Mouse (Mus musculus): ENCODE data around the gene Spock1.

DNA sequence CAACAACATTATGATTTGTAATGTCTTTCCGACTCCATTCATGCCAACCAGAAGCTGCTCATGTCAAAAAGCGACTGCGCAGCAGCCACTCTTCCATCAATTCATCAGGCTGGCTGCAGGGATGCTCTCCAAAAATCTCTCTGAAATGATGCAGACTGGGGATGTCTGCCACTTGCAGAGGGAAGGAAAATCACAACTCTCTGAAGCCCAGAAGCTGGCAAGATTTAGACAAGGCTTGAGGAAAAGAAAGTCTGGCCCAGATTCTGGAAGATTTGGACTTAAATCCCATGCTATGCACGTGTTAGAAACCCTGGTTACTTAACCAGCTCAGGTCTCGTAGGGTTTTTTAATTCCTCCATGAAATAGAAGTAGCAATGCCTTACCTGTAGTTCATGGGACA, 269.3 kb downstream of the Spock1 start:
- TF ChIP-seq FLI1 (IDR thresholded peaks at IDR 0.05; ENCODE audit: low read length) (no peak), GATA1 (IDR thresholded peaks at IDR 0.05; ENCODE audit: borderline replicate concordance, low read length) (no peak)

Data from megakaryocyte, embryonic 14.5 days (primary cell).